Mouse (Mus musculus): ENCODE measurements around the gene Atoh8. TPM values are rescaled to one million over a fixed set of nuclear protein-coding genes. Genes with fewer than 3 reads are reported as not detected.

Gene Atoh8
- 30.7 and 30.8 TPM in 2 replicates for polyA plus RNA-seq (2016; fragmentation: Nextera tagmentation; extraction: Ambion mirVana)

DNA sequence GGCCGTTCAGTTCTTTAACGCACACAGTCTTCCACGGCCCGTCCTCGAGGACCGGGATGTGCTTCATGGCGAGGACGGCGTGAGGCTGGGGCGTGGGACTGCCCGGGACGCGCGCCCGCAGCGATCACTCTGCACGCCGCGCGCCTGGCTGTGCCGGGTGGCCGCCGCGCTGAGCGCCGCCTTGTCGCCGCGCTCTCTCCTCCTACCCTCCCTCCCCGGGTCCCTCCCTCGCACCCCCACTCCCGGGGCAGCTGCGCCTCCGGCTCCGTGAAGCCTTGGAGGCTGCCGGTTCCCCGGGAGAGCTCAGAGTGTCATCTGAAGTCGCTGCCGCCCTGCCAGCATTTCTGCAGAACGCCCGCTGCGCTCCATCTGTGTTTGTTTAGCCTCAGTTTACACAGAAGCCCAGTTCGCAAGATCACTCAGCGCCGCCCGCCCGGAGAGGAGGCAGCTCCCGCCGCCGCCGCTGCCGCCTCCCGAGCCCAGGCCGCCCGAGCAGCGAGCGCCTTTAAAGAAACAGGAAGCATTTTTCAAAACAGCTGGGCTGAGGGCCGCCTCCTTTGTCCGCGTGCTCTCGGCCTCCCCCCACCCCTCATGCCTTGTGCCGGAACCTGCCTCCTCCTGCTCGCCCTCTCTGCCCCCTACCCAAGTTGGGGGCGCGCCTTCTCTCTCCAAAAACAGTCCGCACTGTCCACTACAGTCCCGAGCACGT is at the start of gene Atoh8:
Atoh8 (minus strand) TSS at position 480 of the 709 bp plus-strand sequence.
- peaks cover 25% of the 10 kb centered on the region for H3K27me3 ChIP-seq

DNA sequence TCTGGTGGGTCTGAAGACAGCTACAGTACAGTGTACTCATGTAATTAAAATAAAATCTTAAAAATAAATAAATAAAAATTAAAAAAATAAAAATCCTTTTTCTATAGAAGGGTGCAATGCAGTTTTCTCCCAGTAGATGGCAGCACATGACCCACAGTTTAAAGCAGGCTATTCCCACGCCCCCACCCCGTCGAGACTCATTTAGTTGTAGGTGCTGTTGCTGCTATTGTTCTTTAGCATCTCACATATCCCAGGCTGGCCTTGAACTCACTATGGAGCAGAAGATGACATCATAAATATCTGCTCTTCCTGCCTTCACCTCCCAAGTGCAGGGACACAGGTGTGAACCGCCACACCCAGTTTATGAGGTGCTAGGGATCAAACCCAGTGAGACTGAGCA is 48.5 kb upstream of the Atoh8 start:
- Histone ChIP-seq H3K36me3 (no peaks in the 10 kb centered on the region), H3K27ac (no peak overlapping the region), H3K4me3 (replicated peaks) (no peak overlapping the region), H3K9ac (replicated peaks) (no peak overlapping the region), H3K4me1 (replicated peaks) (no peaks in the 10 kb centered on the region), H3K27me3 (no peaks in the 10 kb centered on the region; the same call in 1 of the 2 replicates), H3K9me3 (no peaks in the 10 kb centered on the region), H3K4me2 (no peak overlapping the region)
- 12% methylated on average over 4 of the region's 4 CpGs for WGBS
- ATAC-seq (ENCODE audit: insufficient number of reproducible peaks, insufficient read depth, low FRiP score, low TSS enrichment, low read depth) = no peak

More for the DNA sequence above, at the start of gene Atoh8:
- H3K4me2 ChIP-seq = peak within 1 kb of the TSS; percentile 93
- peaks cover 52% of the 10 kb centered on the region for H3K4me1 ChIP-seq (replicated peaks)
- ATAC-seq (ENCODE audit: insufficient number of reproducible peaks, insufficient read depth, low FRiP score, low TSS enrichment, low read depth) = peak; percentile 23; the same call in 1 of the 2 replicates
- WGBS = under 1% methylated on average over 67 of the region's 68 CpGs
- no peaks in the 10 kb centered on the region for H3K9me3 ChIP-seq
- peak within 1 kb of the TSS; percentile 90 for H3K27ac ChIP-seq
- H3K4me3 ChIP-seq (replicated peaks) = peak within 1 kb of the TSS; percentile 76
- no peaks in the 10 kb centered on the region for H3K36me3 ChIP-seq
- peak within 1 kb of the TSS; percentile 75 for H3K9ac ChIP-seq (replicated peaks)

DNA sequence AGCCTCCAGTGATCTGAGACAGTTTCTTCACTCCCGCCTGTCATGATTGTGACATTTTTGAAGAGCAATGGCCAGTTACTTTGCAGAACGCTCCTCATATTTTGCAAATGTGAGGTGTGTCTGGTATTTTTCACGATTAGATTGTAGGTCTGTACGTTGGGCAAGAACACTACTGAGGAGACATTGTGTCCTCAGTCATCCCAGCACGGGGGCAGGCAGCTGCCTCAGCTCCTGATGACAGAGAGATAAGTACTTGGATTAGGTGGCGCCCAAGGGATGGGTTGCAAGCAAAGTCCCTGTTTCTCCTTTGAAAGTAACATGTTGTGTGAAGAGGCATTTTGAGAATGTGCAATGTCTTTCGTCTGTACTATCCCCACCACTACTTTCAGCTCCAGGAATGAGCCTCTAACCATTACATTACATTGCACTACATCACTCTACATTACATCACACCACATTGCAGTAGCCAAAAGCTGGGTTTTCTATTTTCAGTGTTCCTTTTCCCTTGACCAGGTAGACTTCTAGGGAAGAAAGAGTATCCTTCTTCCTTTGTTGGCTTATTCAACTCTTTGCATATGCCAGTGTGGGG is 45.1 kb upstream of the Atoh8 start:
- Histone ChIP-seq H3K36me3 (no peaks in the 10 kb centered on the region), H3K4me3 (replicated peaks) (no peak overlapping the region), H3K4me1 (replicated peaks) (no peaks in the 10 kb centered on the region), H3K4me2 (no peak overlapping the region), H3K9me3 (no peaks in the 10 kb centered on the region), H3K27me3 (no peaks in the 10 kb centered on the region), H3K9ac (replicated peaks) (no peak overlapping the region), H3K27ac (no peak overlapping the region)
- no peak for ATAC-seq (ENCODE audit: insufficient number of reproducible peaks, insufficient read depth, low FRiP score, low TSS enrichment, low read depth)
- 68% methylated on average over 7 of the region's 7 CpGs for WGBS

DNA sequence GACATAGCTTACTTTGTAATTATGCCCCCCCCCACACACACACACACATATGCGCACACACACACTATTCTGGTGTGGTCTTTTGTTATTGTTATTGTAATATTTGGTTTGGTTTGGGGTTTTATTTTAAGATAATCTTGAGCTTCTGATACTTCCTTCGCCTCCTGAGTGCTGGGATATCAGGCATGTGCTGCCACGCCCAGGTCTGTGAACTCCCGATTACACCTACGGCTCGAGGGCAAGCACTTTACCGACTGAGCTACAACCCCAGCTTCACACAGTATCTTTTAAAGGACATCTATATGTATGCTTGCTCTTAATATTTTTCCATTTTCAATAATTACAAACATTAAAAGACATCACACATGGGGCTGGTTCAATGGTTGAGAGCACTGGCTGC is 44.1 kb upstream of the Atoh8 start:
- Histone ChIP-seq H3K27me3 (no peaks in the 10 kb centered on the region), H3K27ac (no peak overlapping the region), H3K36me3 (no peaks in the 10 kb centered on the region), H3K9me3 (no peaks in the 10 kb centered on the region), H3K4me1 (replicated peaks) (no peaks in the 10 kb centered on the region), H3K4me2 (no peak overlapping the region), H3K4me3 (replicated peaks) (no peak overlapping the region), H3K9ac (replicated peaks) (no peak overlapping the region)
- no peak for ATAC-seq (ENCODE audit: insufficient number of reproducible peaks, insufficient read depth, low FRiP score, low TSS enrichment, low read depth)
- WGBS = 76% methylated on average over 7 of the region's 7 CpGs

DNA sequence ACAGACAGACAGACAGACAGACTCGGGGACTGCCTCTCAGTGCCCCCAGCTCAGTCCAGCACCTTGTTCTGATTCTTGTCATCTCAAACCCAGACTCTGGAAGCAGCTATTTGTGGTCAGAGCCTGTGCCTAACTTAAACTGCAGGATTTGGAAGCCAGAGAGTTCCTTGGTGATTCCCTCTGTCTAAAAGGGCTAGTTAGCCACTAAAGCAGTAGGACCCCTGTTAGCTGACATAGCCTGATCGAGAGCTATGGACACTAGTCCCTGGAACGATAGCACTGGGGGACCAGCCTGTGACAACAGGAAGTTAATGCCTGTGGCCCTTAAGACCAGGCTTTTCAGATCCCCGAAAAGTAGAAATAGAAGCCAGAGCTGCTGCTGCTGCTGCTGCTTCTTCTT is 43.5 kb upstream of the Atoh8 start:
- Histone ChIP-seq H3K27me3 (no peaks in the 10 kb centered on the region), H3K27ac (no peak overlapping the region), H3K9me3 (no peaks in the 10 kb centered on the region), H3K36me3 (no peaks in the 10 kb centered on the region), H3K4me1 (replicated peaks) (no peaks in the 10 kb centered on the region), H3K4me3 (replicated peaks) (no peak overlapping the region), H3K9ac (replicated peaks) (no peak overlapping the region), H3K4me2 (no peak overlapping the region)
- WGBS = 63% methylated on average over 4 of the region's 4 CpGs
- no peak for ATAC-seq (ENCODE audit: insufficient number of reproducible peaks, insufficient read depth, low FRiP score, low TSS enrichment, low read depth)

DNA sequence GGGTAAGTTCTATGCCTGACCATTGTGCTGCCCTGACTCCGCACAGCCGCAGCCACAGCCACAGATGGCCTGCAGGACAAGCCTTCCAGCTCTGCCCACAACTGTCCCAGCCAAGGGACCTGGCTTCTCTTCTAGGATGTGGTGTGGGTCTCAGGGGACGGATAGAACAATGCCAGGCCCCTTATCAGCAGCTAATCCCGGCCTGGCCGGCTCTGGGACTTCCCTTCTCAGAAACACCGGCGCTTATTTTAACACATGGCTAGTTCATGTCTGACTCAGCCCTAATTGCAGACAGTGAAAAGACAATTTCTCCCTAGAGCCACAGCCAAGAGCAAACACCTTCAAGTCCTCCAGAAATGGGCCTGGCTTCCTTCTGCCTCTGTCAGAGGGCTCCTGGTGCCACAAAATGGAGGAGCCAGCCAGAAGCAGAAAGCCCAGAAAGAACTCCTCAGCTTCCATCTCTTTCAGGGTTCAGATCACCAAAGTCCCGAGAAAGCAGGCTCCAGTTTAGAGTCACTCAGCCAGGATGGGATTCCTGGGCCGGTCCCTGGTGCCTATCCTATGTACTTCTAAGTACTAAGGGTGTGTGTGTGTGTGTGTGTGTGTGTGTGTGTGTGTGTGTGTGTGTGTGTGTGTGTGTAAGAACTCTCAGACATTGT is 42.3 kb upstream of the Atoh8 start:
- Histone ChIP-seq H3K36me3 (no peaks in the 10 kb centered on the region), H3K4me3 (replicated peaks) (no peak overlapping the region), H3K9me3 (no peaks in the 10 kb centered on the region), H3K9ac (replicated peaks) (no peak overlapping the region), H3K27me3 (no peaks in the 10 kb centered on the region), H3K27ac (no peak overlapping the region), H3K4me2 (no peak overlapping the region), H3K4me1 (replicated peaks) (no peaks in the 10 kb centered on the region)
- WGBS = 85% methylated on average over 9 of the region's 9 CpGs
- no peak for ATAC-seq (ENCODE audit: insufficient number of reproducible peaks, insufficient read depth, low FRiP score, low TSS enrichment, low read depth)

DNA sequence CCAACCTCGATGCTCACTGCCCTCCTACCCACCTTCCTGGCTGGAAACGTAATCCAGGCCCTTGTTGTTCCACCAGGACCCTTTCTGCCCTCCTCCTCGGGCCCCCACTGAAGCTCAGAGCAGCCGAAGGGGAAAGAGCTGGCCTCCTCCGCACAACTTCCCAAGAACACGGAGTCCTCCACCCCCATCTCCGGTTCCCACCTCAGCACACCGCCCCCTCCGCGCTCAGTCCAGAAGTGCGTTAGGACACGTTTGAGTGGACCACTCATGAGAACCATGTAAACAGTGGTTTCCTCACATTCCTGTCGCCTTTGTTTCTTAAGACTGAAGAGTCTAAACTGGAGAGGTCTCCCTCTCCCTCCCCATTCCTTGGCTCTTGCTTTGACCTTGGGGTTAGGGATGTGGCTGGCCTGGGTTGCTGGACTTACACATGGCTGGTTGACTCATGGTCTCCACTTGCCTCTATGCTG is 41.6 kb upstream of the Atoh8 start:
- Histone ChIP-seq H3K4me1 (replicated peaks) (no peaks in the 10 kb centered on the region), H3K9ac (replicated peaks) (no peak overlapping the region), H3K4me3 (replicated peaks) (no peak overlapping the region), H3K36me3 (no peaks in the 10 kb centered on the region), H3K4me2 (no peak overlapping the region), H3K27me3 (no peaks in the 10 kb centered on the region), H3K9me3 (no peaks in the 10 kb centered on the region), H3K27ac (no peak overlapping the region)
- peak; percentile 37; the same call in 1 of the 2 replicates for ATAC-seq (ENCODE audit: insufficient number of reproducible peaks, insufficient read depth, low FRiP score, low TSS enrichment, low read depth)
- WGBS = 90% methylated on average over 13 of the region's 13 CpGs

DNA sequence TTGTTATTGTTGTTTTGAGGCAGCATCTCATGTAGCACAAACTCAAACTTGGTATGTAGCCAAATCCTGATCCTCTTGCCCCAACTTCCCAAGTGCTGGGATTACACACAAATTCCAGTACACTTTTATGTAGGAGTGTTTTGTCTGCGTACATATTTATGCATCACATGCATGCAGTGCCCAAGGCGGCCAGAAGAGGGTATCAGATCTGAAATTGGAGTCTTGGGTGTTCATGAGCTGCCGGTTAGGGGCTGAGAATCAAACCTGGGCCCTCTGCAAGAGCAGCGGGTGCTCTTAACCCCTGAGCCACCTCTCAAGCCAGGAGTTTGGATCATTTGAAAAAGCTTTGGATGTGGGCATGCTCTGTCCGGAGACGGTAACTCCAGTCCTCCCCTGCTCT is 40.8 kb upstream of the Atoh8 start:
- Histone ChIP-seq H3K4me2 (no peak overlapping the region), H3K27ac (no peak overlapping the region), H3K36me3 (no peaks in the 10 kb centered on the region), H3K27me3 (no peaks in the 10 kb centered on the region), H3K4me1 (replicated peaks) (no peaks in the 10 kb centered on the region), H3K9ac (replicated peaks) (no peak overlapping the region), H3K9me3 (no peaks in the 10 kb centered on the region), H3K4me3 (replicated peaks) (no peak overlapping the region)
- WGBS = 93% methylated on average over 6 of the region's 6 CpGs
- ATAC-seq (ENCODE audit: insufficient number of reproducible peaks, insufficient read depth, low FRiP score, low TSS enrichment, low read depth) = no peak

DNA sequence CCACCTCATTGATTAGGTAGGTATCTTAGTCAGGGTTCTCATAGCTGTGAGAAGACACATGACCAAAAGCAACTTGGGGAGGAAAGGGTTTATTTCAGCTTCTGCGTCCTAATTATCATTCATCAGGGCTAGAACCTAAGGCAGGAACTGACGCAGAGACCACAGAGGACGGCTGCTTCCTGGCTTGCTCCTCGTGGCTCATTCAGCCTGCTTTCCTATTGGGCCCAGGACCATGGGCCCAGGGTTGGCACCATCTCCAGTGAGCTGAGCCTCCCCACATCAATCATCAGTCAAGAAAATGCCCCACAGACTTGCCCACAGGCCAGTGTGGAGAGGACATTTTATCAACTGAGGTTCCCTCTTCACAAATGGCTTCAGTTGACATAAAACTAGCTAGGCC is 40.1 kb upstream of the Atoh8 start:
- H3K9me3 ChIP-seq = no peaks in the 10 kb centered on the region
- no peaks in the 10 kb centered on the region for H3K27me3 ChIP-seq
- no peak overlapping the region for H3K27ac ChIP-seq
- 64% methylated on average over 4 of the region's 4 CpGs for WGBS
- H3K9ac ChIP-seq (replicated peaks) = no peak overlapping the region
- no peaks in the 10 kb centered on the region for H3K36me3 ChIP-seq
- no peak overlapping the region for H3K4me3 ChIP-seq (replicated peaks)
- no peak overlapping the region for H3K4me2 ChIP-seq
- no peak for ATAC-seq (ENCODE audit: insufficient number of reproducible peaks, insufficient read depth, low FRiP score, low TSS enrichment, low read depth)
- H3K4me1 ChIP-seq (replicated peaks) = no peaks in the 10 kb centered on the region

DNA sequence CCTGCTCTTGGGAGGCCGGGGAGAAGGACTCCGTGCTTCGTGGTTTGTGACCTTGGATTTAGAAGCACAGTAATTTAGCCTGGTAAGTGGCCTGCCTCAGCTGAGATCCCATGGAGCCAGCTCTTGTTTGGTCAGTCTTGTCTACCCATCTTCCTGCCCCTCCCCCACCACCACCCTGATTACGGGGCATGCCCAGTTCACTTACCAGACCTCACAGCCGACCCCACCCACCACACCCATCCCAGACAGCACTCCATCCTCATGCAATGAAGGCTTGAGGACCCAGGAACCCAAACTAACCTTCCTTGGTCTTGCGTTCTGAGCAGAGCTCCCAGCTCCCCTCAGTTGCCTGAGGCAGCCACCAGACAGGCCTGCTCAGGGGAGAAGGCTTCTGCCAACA is 37.8 kb upstream of the Atoh8 start:
- no peaks in the 10 kb centered on the region for H3K4me1 ChIP-seq (replicated peaks)
- no peaks in the 10 kb centered on the region for H3K36me3 ChIP-seq
- no peak overlapping the region for H3K9ac ChIP-seq (replicated peaks)
- ATAC-seq (ENCODE audit: insufficient number of reproducible peaks, insufficient read depth, low FRiP score, low TSS enrichment, low read depth) = no peak
- H3K27ac ChIP-seq = no peak overlapping the region
- no peak overlapping the region for H3K4me2 ChIP-seq
- no peaks in the 10 kb centered on the region for H3K27me3 ChIP-seq
- H3K4me3 ChIP-seq (replicated peaks) = no peak overlapping the region
- 71% methylated on average over 6 of the region's 6 CpGs for WGBS
- H3K9me3 ChIP-seq = no peaks in the 10 kb centered on the region

DNA sequence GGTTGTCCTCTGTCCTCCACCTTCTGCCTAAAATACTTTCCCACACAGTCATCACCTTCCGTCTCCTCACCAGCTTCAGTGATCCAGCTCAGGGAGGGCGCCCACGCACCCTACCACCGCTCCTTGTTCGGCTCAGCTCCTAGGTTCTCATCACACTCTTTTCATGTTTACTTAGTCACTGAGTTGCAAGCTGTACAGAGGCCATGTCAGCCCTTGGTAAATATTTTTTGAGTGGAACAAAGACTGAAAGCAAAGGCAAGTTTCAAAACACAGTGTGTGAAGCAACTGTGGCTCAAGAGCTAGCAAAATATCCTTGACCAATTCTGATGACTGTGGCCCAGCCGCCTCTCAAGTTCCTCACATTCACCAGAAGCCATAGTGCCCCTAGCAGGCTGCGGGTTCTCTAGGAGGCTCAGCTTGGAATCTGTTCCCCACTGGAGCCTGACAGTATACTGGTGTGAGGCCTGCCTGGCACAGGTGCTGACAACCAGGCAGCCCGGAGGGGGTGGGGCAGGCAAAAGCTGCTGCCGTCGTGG is 36.9 kb upstream of the Atoh8 start:
- no peaks in the 10 kb centered on the region for H3K4me1 ChIP-seq (replicated peaks)
- WGBS = 86% methylated on average over 10 of the region's 10 CpGs

More for the DNA sequence above, 36.9 kb upstream of the Atoh8 start:
- H3K9me3 ChIP-seq = no peaks in the 10 kb centered on the region
- H3K4me2 ChIP-seq = no peak overlapping the region
- H3K9ac ChIP-seq (replicated peaks) = no peak overlapping the region
- H3K36me3 ChIP-seq = no peaks in the 10 kb centered on the region
- no peak for ATAC-seq (ENCODE audit: insufficient number of reproducible peaks, insufficient read depth, low FRiP score, low TSS enrichment, low read depth)
- H3K27ac ChIP-seq = no peak overlapping the region
- no peaks in the 10 kb centered on the region for H3K27me3 ChIP-seq
- H3K4me3 ChIP-seq (replicated peaks) = no peak overlapping the region
